In genomic region chr10:74305439-74306158, GRCm38 (mm10) we compare ENCODE assay signal across 24 mouse cellular contexts.
DNase-seq lines count a peak whose midpoint lies in the region; ATAC-seq and TF ChIP-seq lines count a peak whose summit lies in the region.
"Had no signal": no experiment of that assay in that cellular context is flagged by ENCODE, and none has a peak within 500 bp of the region (broad histone marks: within the 10 kb centered on the region; RNA-seq: fewer than 3 reads in every experiment).

No protein-coding gene starts in this region.

- H3K4me3 ChIP-seq in embryonic facial prominence, embryonic 14.5 days (ENCODE audit: low read depth, low read length): no peak overlapping the region
- H3K4me3 ChIP-seq in embryonic facial prominence, embryonic 10.5 days: no peak overlapping the region
- no peak overlapping the region for H3K4me3 ChIP-seq in kidney, adult 2 months (ENCODE audit: insufficient read depth, low read depth, low read length)
- H3K4me3 ChIP-seq in lung, postnatal 0 days (ENCODE audit: low read depth, low read length): no peak overlapping the region
- H3K4me3 ChIP-seq: embryonic facial prominence, embryonic 12.5 days; forebrain, embryonic 12.5 days; heart, adult 2 months; heart, embryonic 15.5 days had no signal

- no peaks in the 10 kb centered on the region for H3K9me3 ChIP-seq in embryonic facial prominence, embryonic 14.5 days (ENCODE audit: control insufficient read depth, low read length)
- no peaks in the 10 kb centered on the region for H3K9me3 ChIP-seq in embryonic facial prominence, embryonic 10.5 days
- H3K9me3 ChIP-seq in lung, postnatal 0 days (ENCODE audit: low read length): no peaks in the 10 kb centered on the region
- H3K9me3 ChIP-seq: embryonic facial prominence, embryonic 12.5 days; forebrain, embryonic 12.5 days; heart, embryonic 15.5 days had no signal

- H3K36me3 ChIP-seq in embryonic facial prominence, embryonic 14.5 days (ENCODE audit: control insufficient read depth, insufficient read depth, low read length): no peaks in the 10 kb centered on the region
- no peaks in the 10 kb centered on the region for H3K36me3 ChIP-seq in embryonic facial prominence, embryonic 10.5 days (replicated peaks)
- H3K36me3 ChIP-seq in kidney, adult 2 months (ENCODE audit: control insufficient read depth, insufficient read depth, low read length): no peaks in the 10 kb centered on the region
- no peaks in the 10 kb centered on the region for H3K36me3 ChIP-seq in lung, postnatal 0 days (ENCODE audit: insufficient read depth, low read length)
- H3K36me3 ChIP-seq: embryonic facial prominence, embryonic 12.5 days; forebrain, embryonic 12.5 days; G1E; heart, embryonic 15.5 days had no signal

- no peak for ATAC-seq in embryonic facial prominence, embryonic 14.5 days (ENCODE audit: low read depth)
- ATAC-seq in lung, postnatal 0 days: peak; percentile 54; the same call in 1 of the 2 replicates
- ATAC-seq: CD4-positive, CD25-positive, alpha-beta regulatory T cell, adult 4 months; forebrain, embryonic 16.5 days had no signal

- TF ChIP-seq POLR2A in kidney, adult 2 months (IDR thresholded peaks at IDR 0.05; ENCODE audit: low read depth, low read length): no peak

- H3K4me1 ChIP-seq in embryonic facial prominence, embryonic 14.5 days (ENCODE audit: control insufficient read depth, insufficient read depth, low read length): no peaks in the 10 kb centered on the region
- no peaks in the 10 kb centered on the region for H3K4me1 ChIP-seq in embryonic facial prominence, embryonic 10.5 days
- no peaks in the 10 kb centered on the region for H3K4me1 ChIP-seq in kidney, adult 2 months (ENCODE audit: control insufficient read depth, insufficient read depth, low read length)
- no peaks in the 10 kb centered on the region for H3K4me1 ChIP-seq in lung, postnatal 0 days (ENCODE audit: insufficient read depth, low read depth, low read length)
- H3K4me1 ChIP-seq: embryonic facial prominence, embryonic 12.5 days; forebrain, embryonic 12.5 days; heart, embryonic 15.5 days had no signal

- TF ChIP-seq EP300 in lung, postnatal 0 days (IDR thresholded peaks at IDR 0.05): no peak

- H3K4me2 ChIP-seq in embryonic facial prominence, embryonic 14.5 days (ENCODE audit: low read depth, low read length): no peak overlapping the region
- no peak overlapping the region for H3K4me2 ChIP-seq in lung, postnatal 0 days (replicated peaks; ENCODE audit: low read depth, low read length)
- H3K4me2 ChIP-seq: embryonic facial prominence, embryonic 12.5 days; forebrain, embryonic 12.5 days; heart, embryonic 11.5 days; heart, embryonic 15.5 days had no signal

- no peaks in the 10 kb centered on the region for H3K27me3 ChIP-seq in embryonic facial prominence, embryonic 14.5 days (replicated peaks; ENCODE audit: control insufficient read depth, insufficient read depth, low read length)
- H3K27me3 ChIP-seq in embryonic facial prominence, embryonic 10.5 days (replicated peaks; ENCODE audit: low read depth, poor library complexity, severe bottlenecking): no peaks in the 10 kb centered on the region
- no peaks in the 10 kb centered on the region for H3K27me3 ChIP-seq in kidney, adult 2 months (replicated peaks; ENCODE audit: control insufficient read depth, insufficient read depth, low read length)
- H3K27me3 ChIP-seq in lung, postnatal 0 days (replicated peaks; ENCODE audit: insufficient read depth, low read length): no peaks in the 10 kb centered on the region
- H3K27me3 ChIP-seq: embryonic facial prominence, embryonic 12.5 days; forebrain, embryonic 12.5 days; heart, embryonic 15.5 days had no signal

- no peak overlapping the region; the same call in 1 of the 2 replicates for H3K27ac ChIP-seq in embryonic facial prominence, embryonic 14.5 days (replicated peaks; ENCODE audit: low read depth, low read length)
- H3K27ac ChIP-seq in embryonic facial prominence, embryonic 10.5 days (replicated peaks): no peak overlapping the region
- no peak overlapping the region for H3K27ac ChIP-seq in kidney, adult 2 months (ENCODE audit: insufficient read depth, low read depth, low read length)
- H3K27ac ChIP-seq in lung, postnatal 0 days (ENCODE audit: low read length): no peak overlapping the region
- H3K27ac ChIP-seq: embryonic facial prominence, embryonic 12.5 days; forebrain, embryonic 12.5 days; heart, adult 2 months; heart, embryonic 15.5 days had no signal

- 50% methylated on average over 5 of the region's 5 CpGs for WGBS in embryonic facial prominence, embryonic 14.5 days
- WGBS in embryonic facial prominence, embryonic 10.5 days: 77% methylated on average over 5 of the region's 5 CpGs
- 30% methylated on average over 5 of the region's 5 CpGs for WGBS in kidney, adult 2 months
- 42% methylated on average over 5 of the region's 5 CpGs for WGBS in lung, postnatal 0 days

- DNase-seq in embryonic facial prominence, embryonic 14.5 days (ENCODE audit: low spot score): peak; percentile 20
- DNase-seq in embryonic facial prominence, embryonic 10.5 days (ENCODE audit: low spot score): no peak
- DNase-seq in kidney, postnatal 4 days: peak; percentile 1 to 3
- no peak for DNase-seq in kidney, adult 2 months
- peak; percentile 65 for DNase-seq in lung, postnatal 0 days (ENCODE audit: low spot score)
- DNase-seq in lung, postnatal 36 days: peak; percentile 38
- no peak for DNase-seq in gastrocnemius, postnatal 4 days (ENCODE audit: low spot score in 2 of 2)
- DNase-seq: adrenal gland, adult 8-10 months; adrenal gland, postnatal 36 days; B cell, adult 2 months; cerebellum, adult 11 months; cerebellum, adult 8-10 months; cerebellum, postnatal 14 days; embryo, embryonic 11 days; gastrocnemius, postnatal 10 days; heart, adult 2 months; heart, postnatal 14 days had no signal

- no peak overlapping the region for H3K9ac ChIP-seq in embryonic facial prominence, embryonic 14.5 days (ENCODE audit: low read depth, low read length)
- H3K9ac ChIP-seq in lung, postnatal 0 days (replicated peaks; ENCODE audit: low read depth): no peak overlapping the region
- H3K9ac ChIP-seq: embryonic facial prominence, embryonic 12.5 days; forebrain, embryonic 12.5 days; heart, embryonic 15.5 days had no signal

- no peak for TF ChIP-seq CTCF in kidney, adult 2 months (conservative IDR thresholded peaks at IDR 0.05; ENCODE audit: insufficient read depth, insufficient read length, low read depth, low read length)
- no peak for TF ChIP-seq CTCF in lung, postnatal 0 days (IDR thresholded peaks at IDR 0.05)

Comparison
In these comparisons a context has a peak if more than half of its experiments do, and no peak if none do; other contexts are left out.
1. DNase-seq: peak in embryonic facial prominence, embryonic 14.5 days (single experiment), kidney, postnatal 4 days (2 of 2), lung, postnatal 0 days (single experiment) and lung, postnatal 36 days (single experiment); none in embryonic facial prominence, embryonic 10.5 days (single experiment), kidney, adult 2 months (single experiment) and gastrocnemius, postnatal 4 days (0 of 2).